Mouse (Mus musculus) kidney, adult 2 months (tissue): Measurements from ENCODE around the gene Cfap61. TPM values are rescaled to one million over a fixed set of nuclear protein-coding genes. Genes with fewer than 3 reads are reported as not detected.

ENCODE experiments used
- DNase-seq: peaks from one replicate; pipeline ENCODE4 v3.0.0; 2021
- H3K27ac ChIP-seq: fragments of 200-500 bp; 2 replicates; pipeline ENCODE4 v1.5.1; 2012; ENCODE audit warnings: low read depth, low read length, control low read depth, inconsistent platforms; ENCODE audit not compliant: insufficient read depth
- H3K27me3 ChIP-seq: fragments of 200-500 bp; replicated peaks from 2 replicates; pipeline ENCODE4 v1.6.1; 2012; ENCODE audit warnings: mild to moderate bottlenecking, moderate library complexity, low read length, inconsistent platforms; ENCODE audit not compliant: control insufficient read depth, insufficient read depth
- H3K36me3 ChIP-seq: fragments of 200-500 bp; 2 replicates; pipeline ENCODE4 v1.6.1; 2012; ENCODE audit warnings: mild to moderate bottlenecking, moderate library complexity, low read length, inconsistent platforms; ENCODE audit not compliant: control insufficient read depth, insufficient read depth
- H3K4me1 ChIP-seq: fragments of 200-500 bp; 2 replicates; pipeline ENCODE4 v1.6.1; 2011; ENCODE audit warnings: low read length; ENCODE audit not compliant: control insufficient read depth, insufficient read depth
- H3K4me3 ChIP-seq: fragments of 200-500 bp; 2 replicates; pipeline ENCODE4 v1.5.1; 2011; ENCODE audit warnings: mild to moderate bottlenecking, low read depth, low read length, control low read depth; ENCODE audit not compliant: insufficient read depth
- CTCF ChIP-seq: fragments of 200-500 bp; conservative IDR thresholded peaks from 2 replicates; pipeline ENCODE4 v1.5.1; 2011; ENCODE audit warnings: low read depth, mild to moderate bottlenecking, control low read depth, low read length, moderate library complexity, mixed read lengths; ENCODE audit not compliant: insufficient read depth, insufficient read length
- POLR2A ChIP-seq: fragments of 200-500 bp; IDR thresholded peaks from one replicate; pipeline ENCODE4 v1.6.1; 2011; ENCODE audit warnings: low read depth, low read length, control low read depth
- WGBS: fragments of 180-500 bp; shearing (Covaris S2); methylation state at CpG from one replicate; pipeline ENCODE4 v1.1.7; 2018; 5-methylcytosine and 5-hydroxymethylcytosine counted together
- polyA plus RNA-seq: library from polyadenylated mRNA; depleted of rRNA; stranded (reverse); fragments of >200 nt; gene quantifications from 2 replicates; pipeline ENCODE4 v1.2.3, GENCODE M21; 2012

Cfap61 gene
- polyA plus RNA-seq, 1 experiment, result 0.38 TPM

GRCm38 (mm10) chr2:146022846-146023245 lies 88.3 kb downstream of the Cfap61 start:
- no peak for DNase-seq
- H3K4me3 ChIP-seq, result no peak overlapping the region
- H3K36me3 ChIP-seq, result no peaks in the 10 kb centered on the region
- TF ChIP-seq POLR2A (no peak), CTCF (no peak)
- 84% methylated on average over 6 of the region's 6 CpGs for WGBS
- H3K27me3 ChIP-seq, result no peaks in the 10 kb centered on the region
- no peak overlapping the region for H3K27ac ChIP-seq
- no peaks in the 10 kb centered on the region for H3K4me1 ChIP-seq

GRCm38 (mm10) chr2:146043640-146044039 lies 109.1 kb downstream of the Cfap61 start:
- H3K4me1 ChIP-seq, result no peaks in the 10 kb centered on the region
- DNase-seq, result no peak
- no peaks in the 10 kb centered on the region for H3K27me3 ChIP-seq
- WGBS, result 59% methylated on average over 5 of the region's 5 CpGs
- no peaks in the 10 kb centered on the region for H3K36me3 ChIP-seq
- H3K27ac ChIP-seq, result no peak overlapping the region
- TF ChIP-seq POLR2A (no peak), CTCF (no peak)
- H3K4me3 ChIP-seq, result no peak overlapping the region

- no peak for TF ChIP-seq CTCF
- no peak for TF ChIP-seq POLR2A
- no peak overlapping the region for H3K4me3 ChIP-seq
- 23% methylated on average over 24 of the region's 24 CpGs for WGBS
- peak; percentile 8 for DNase-seq
- no peaks in the 10 kb centered on the region for H3K36me3 ChIP-seq
- no peaks in the 10 kb centered on the region for H3K27me3 ChIP-seq
- H3K27ac ChIP-seq, result no peak overlapping the region
- no peaks in the 10 kb centered on the region for H3K4me1 ChIP-seq
Observed at GRCm38 (mm10) chr2:146044926-146045890, 110.6 kb downstream of the Cfap61 start.

GRCm38 (mm10) chr2:146047691-146048090 lies 113.1 kb downstream of the Cfap61 start:
- H3K27ac ChIP-seq, result no peak overlapping the region
- no peak overlapping the region for H3K4me3 ChIP-seq
- 86% methylated on average over 4 of the region's 4 CpGs for WGBS
- no peaks in the 10 kb centered on the region for H3K36me3 ChIP-seq
- no peaks in the 10 kb centered on the region for H3K27me3 ChIP-seq
- TF ChIP-seq POLR2A (no peak), CTCF (no peak)
- no peaks in the 10 kb centered on the region for H3K4me1 ChIP-seq
- DNase-seq, result no peak

GRCm38 (mm10) chr2:146048221-146048829 lies 113.7 kb downstream of the Cfap61 start:
- Histone ChIP-seq H3K27ac (no peak overlapping the region), H3K36me3 (no peaks in the 10 kb centered on the region), H3K4me3 (no peak overlapping the region), H3K27me3 (no peaks in the 10 kb centered on the region), H3K4me1 (no peaks in the 10 kb centered on the region)
- TF ChIP-seq POLR2A, result no peak
- DNase-seq, result no peak
- 81% methylated on average over 17 of the region's 17 CpGs for WGBS

- Histone ChIP-seq H3K4me1 (no peaks in the 10 kb centered on the region), H3K27me3 (no peaks in the 10 kb centered on the region), H3K27ac (no peak overlapping the region), H3K4me3 (no peak overlapping the region), H3K36me3 (no peaks in the 10 kb centered on the region)
- WGBS, result 86% methylated on average over 5 of the region's 5 CpGs
- no peak for DNase-seq
- TF ChIP-seq CTCF (no peak), POLR2A (no peak)
Observed at GRCm38 (mm10) chr2:146049339-146049738, 114.8 kb downstream of the Cfap61 start.

GRCm38 (mm10) chr2:146050069-146050468 lies 115.5 kb downstream of the Cfap61 start:
- no peak overlapping the region for H3K27ac ChIP-seq

More at GRCm38 (mm10) chr2:146050069-146050468, 115.5 kb downstream of the Cfap61 start:
- no peak for DNase-seq
- no peaks in the 10 kb centered on the region for H3K27me3 ChIP-seq
- TF ChIP-seq CTCF (no peak), POLR2A (no peak)
- H3K4me1 ChIP-seq, result no peaks in the 10 kb centered on the region
- no peak overlapping the region for H3K4me3 ChIP-seq
- no peaks in the 10 kb centered on the region for H3K36me3 ChIP-seq
- WGBS, result 31% methylated on average over 3 of the region's 3 CpGs
